Mouse (Mus musculus) limb, embryonic 14.5 days (tissue): Measurements from ENCODE around the gene Bag3. TPM values are rescaled to one million over a fixed set of nuclear protein-coding genes. Genes with fewer than 3 reads are reported as not detected.

Experiments
- ATAC-seq: fragments of 200-750 bp; cut with Nextera tagmentation; 2 replicates; pipeline ENCODE4 v1.8.0; 2017; ENCODE audit warnings: low read depth, moderate number of reproducible peaks, moderate TSS enrichment; ENCODE audit not compliant: low FRiP score
- DNase-seq: peaks from one replicate; pipeline ENCODE4 v3.0.0-alpha.2; 2015; ENCODE audit warnings: low spot score
- H3K27ac ChIP-seq: fragments of 300-500 bp; sonication (generic); replicated peaks from 2 replicates; pipeline ENCODE4 v1.5.1; 2014; ENCODE audit warnings: low read depth, mild to moderate bottlenecking, low read length, moderate library complexity, mixed read lengths
- H3K27me3 ChIP-seq: fragments of 300-500 bp; sonication (generic); 2 replicates; pipeline ENCODE4 v1.6.1; 2014; ENCODE audit warnings: low read length, mixed read lengths; ENCODE audit not compliant: control insufficient read depth, insufficient read depth
- H3K36me3 ChIP-seq: fragments of 300-500 bp; sonication (generic); 2 replicates; pipeline ENCODE4 v1.6.1; 2014; ENCODE audit warnings: mild to moderate bottlenecking, low read length, moderate library complexity, mixed read lengths; ENCODE audit not compliant: control insufficient read depth, insufficient read depth
- H3K4me1 ChIP-seq: fragments of 300-500 bp; sonication (generic); 2 replicates; pipeline ENCODE4 v1.6.1; 2014; ENCODE audit warnings: antibody characterized with exemption, low read length, mixed read lengths; ENCODE audit not compliant: control insufficient read depth, insufficient read depth
- H3K4me2 ChIP-seq: fragments of 300-500 bp; sonication (generic); replicated peaks from 2 replicates; pipeline ENCODE4 v1.6.1; 2014; ENCODE audit warnings: low read depth, mild to moderate bottlenecking, low read length, moderate library complexity; ENCODE audit not compliant: severe bottlenecking
- H3K4me3 ChIP-seq: fragments of 300-500 bp; sonication (generic); replicated peaks from 2 replicates; pipeline ENCODE4 v1.5.1; 2014; ENCODE audit warnings: low read length
- H3K9ac ChIP-seq: fragments of 300-500 bp; sonication (generic); 2 replicates; pipeline ENCODE4 v1.6.1; 2014; ENCODE audit warnings: mild to moderate bottlenecking, low read depth, low read length, moderate library complexity; ENCODE audit not compliant: severe bottlenecking
- H3K9me3 ChIP-seq: fragments of 300-500 bp; sonication (generic); 2 replicates; pipeline ENCODE4 v1.6.1; 2016; ENCODE audit warnings: low read length; ENCODE audit not compliant: control insufficient read depth
- POLR2A ChIP-seq: fragments of 200-500 bp; IDR thresholded peaks from 2 replicates; pipeline ENCODE4 v1.8.0; 2012; ENCODE audit warnings: inconsistent platforms, mild to moderate bottlenecking, moderate library complexity, borderline replicate concordance; ENCODE audit not compliant: insufficient read depth, insufficient read length; ENCODE audit errors: extremely low read depth
- WGBS: fragments of 180-500 bp; shearing (Covaris S2); extraction: QIAGEN DNeasy Blood & Tissue Kit; methylation state at CpG from one replicate; pipeline ENCODE4 v1.1.7; 2014; 5-methylcytosine and 5-hydroxymethylcytosine counted together
- polyA plus RNA-seq, 2 experiments: library from polyadenylated mRNA; depleted of rRNA in 1 of 2; stranded (reverse) in 1 of 2; unstranded in 1 of 2; fragments of >200 nt; fragmentation: Nextera tagmentation in 1 of 2; extraction: Ambion mirVana in 1 of 2; gene quantifications; 2 replicates each; pipeline versions ENCODE4 v1.2.1 to v1.2.3; 2012 to 2014

Gene Bag3
- polyA plus RNA-seq, 2 experiments: 18.0 to 22.2 TPM

DNA sequence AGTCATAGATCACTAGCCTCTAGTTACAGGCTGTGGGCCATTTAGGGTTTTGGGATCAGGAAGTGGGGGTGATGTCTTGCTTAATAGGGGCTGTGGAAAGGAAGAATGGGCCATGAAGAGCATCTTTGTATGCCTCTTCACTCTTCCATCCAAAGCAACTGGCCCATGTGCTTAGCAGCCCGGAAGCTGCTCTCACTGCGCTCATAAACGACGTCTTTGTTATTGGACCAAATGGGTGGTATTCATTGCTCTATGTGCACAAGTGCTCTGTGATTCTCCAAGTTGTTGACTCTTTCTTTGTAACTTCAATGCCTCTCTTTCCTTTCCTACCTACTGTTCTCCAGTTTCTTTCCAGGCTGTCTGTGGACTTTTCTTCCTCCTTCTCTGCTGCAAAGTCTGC lies 48.6 kb downstream of the Bag3 start:
- Histone ChIP-seq H3K27ac (no peak overlapping the region), H3K4me2 (no peak overlapping the region), H3K9me3 (no peaks in the 10 kb centered on the region), H3K4me3 (no peak overlapping the region), H3K36me3 (no peaks in the 10 kb centered on the region), H3K4me1 (no peaks in the 10 kb centered on the region), H3K9ac (no peak overlapping the region), H3K27me3 (no peaks in the 10 kb centered on the region)
- TF ChIP-seq POLR2A: no peak
- DNase-seq: no peak
- whole genome bisulfite sequencing: 77% methylated on average over 4 of the region's 4 CpGs
- ATAC-seq: no peak

DNA sequence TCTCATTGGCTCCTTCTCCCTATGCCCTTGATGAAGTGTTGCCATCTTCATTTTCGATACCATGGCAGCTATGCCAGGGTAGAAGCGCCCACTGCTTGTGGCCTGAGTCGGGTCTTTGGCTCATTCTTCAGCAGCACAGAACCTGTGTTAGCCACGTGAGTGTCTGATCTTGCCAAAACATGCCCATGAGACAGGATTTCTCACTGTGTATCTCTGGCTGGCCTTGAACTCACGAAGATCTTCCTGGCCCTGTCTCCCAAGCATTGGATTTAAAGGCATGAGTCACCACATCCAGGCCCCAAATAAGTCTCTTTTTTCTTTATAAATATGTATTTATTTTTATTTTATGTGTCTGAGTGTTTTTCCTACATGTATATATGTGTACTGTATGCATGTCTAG lies 51.8 kb downstream of the Bag3 start:
- Histone ChIP-seq H3K9me3 (no peaks in the 10 kb centered on the region), H3K27me3 (no peaks in the 10 kb centered on the region), H3K4me1 (no peaks in the 10 kb centered on the region), H3K36me3 (no peaks in the 10 kb centered on the region), H3K27ac (no peak overlapping the region), H3K4me2 (no peak overlapping the region), H3K9ac (no peak overlapping the region), H3K4me3 (no peak overlapping the region)
- DNase-seq (no peak), ATAC-seq (no peak)
- WGBS: 93% methylated on average over 5 of the region's 5 CpGs
- no peak for TF ChIP-seq POLR2A

- Histone ChIP-seq H3K9ac (no peak overlapping the region), H3K36me3 (no peaks in the 10 kb centered on the region), H3K4me2 (no peak overlapping the region), H3K4me1 (no peaks in the 10 kb centered on the region), H3K9me3 (no peaks in the 10 kb centered on the region), H3K27ac (no peak overlapping the region), H3K27me3 (no peaks in the 10 kb centered on the region), H3K4me3 (no peak overlapping the region)
- DNase-seq: no peak
- no peak for ATAC-seq
- TF ChIP-seq POLR2A: no peak
- 58% methylated on average over 2 of the region's 2 CpGs for WGBS
Measured at GRCm38 (mm10) chr7:128575794-128576193, 52.4 kb downstream of the Bag3 start.

DNA sequence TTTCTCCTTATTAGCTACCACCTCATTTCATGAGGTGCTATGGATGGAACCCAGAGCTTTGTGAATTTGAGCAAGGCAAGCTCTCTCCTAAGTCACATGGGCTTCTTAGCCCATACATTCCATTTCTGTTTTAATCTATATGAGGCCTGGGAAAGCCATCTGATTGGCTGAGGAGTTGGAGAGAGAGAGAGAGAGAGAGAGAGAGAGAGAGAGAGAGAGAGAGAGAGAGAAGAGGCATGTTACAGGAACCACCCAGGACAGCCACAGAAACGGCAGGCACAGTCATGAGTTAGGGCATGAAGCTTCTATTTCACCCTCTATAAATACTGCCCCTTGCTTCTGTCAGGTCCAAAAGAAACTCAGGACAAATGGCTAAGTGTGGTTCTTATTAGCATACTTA lies 54.2 kb downstream of the Bag3 start:
- no peak for TF ChIP-seq POLR2A
- WGBS: 21% methylated on average over 1 of the region's 1 CpGs
- Histone ChIP-seq H3K4me3 (no peak overlapping the region), H3K4me1 (no peaks in the 10 kb centered on the region), H3K9me3 (no peaks in the 10 kb centered on the region), H3K9ac (no peak overlapping the region), H3K36me3 (no peaks in the 10 kb centered on the region), H3K4me2 (no peak overlapping the region), H3K27ac (no peak overlapping the region), H3K27me3 (no peaks in the 10 kb centered on the region)
- no peak for ATAC-seq
- no peak for DNase-seq

GRCm38 (mm10) chr7:128578199-128578945 lies 55.0 kb downstream of the Bag3 start:
- Histone ChIP-seq H3K4me3 (no peak overlapping the region), H3K9ac (no peak overlapping the region), H3K4me2 (no peak overlapping the region), H3K9me3 (no peaks in the 10 kb centered on the region), H3K27ac (no peak overlapping the region), H3K36me3 (no peaks in the 10 kb centered on the region), H3K4me1 (no peaks in the 10 kb centered on the region), H3K27me3 (no peaks in the 10 kb centered on the region)
- 76% methylated on average over 10 of the region's 10 CpGs for WGBS
- ATAC-seq: no peak
- TF ChIP-seq POLR2A: no peak
- DNase-seq: no peak

DNA sequence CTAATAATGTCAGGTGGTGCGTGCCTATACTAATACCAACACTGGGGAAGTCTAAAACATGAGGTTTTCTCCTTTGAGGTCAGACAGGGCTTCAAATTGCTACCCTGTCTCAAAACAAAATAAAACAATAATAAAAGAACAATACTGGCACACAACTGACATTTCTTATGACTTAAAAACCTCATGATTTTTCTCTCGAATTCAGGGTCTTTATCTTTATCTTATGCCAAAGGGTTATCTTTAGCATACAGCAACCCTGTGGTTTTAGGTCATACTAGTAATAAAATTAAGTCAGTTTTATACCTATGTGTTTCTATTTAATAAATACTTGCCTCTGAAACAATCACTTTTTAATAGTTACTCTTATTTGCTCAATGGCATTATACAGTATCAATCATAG lies 56.0 kb downstream of the Bag3 start:
- Histone ChIP-seq H3K27me3 (no peaks in the 10 kb centered on the region), H3K4me3 (no peak overlapping the region), H3K36me3 (no peaks in the 10 kb centered on the region), H3K27ac (no peak overlapping the region), H3K4me2 (no peak overlapping the region), H3K9me3 (no peaks in the 10 kb centered on the region), H3K9ac (no peak overlapping the region), H3K4me1 (no peaks in the 10 kb centered on the region)
- ATAC-seq (no peak), DNase-seq (no peak)
- TF ChIP-seq POLR2A: no peak
- WGBS: 78% methylated on average over 2 of the region's 2 CpGs
